Mouse (Mus musculus): ENCODE measurements around the gene Zfp366. TPM values are rescaled to one million over a fixed set of nuclear protein-coding genes. Genes with fewer than 3 reads are reported as not detected.
"Not testable (repeated sequence)": the region's sequence is repeated elsewhere in the genome, so short reads cannot be mapped to it uniquely, and the experiment has no call there.

Gene Zfp366
- polyA plus RNA-seq, 1 experiment from 2014 or later = 0.11 TPM

DNA sequence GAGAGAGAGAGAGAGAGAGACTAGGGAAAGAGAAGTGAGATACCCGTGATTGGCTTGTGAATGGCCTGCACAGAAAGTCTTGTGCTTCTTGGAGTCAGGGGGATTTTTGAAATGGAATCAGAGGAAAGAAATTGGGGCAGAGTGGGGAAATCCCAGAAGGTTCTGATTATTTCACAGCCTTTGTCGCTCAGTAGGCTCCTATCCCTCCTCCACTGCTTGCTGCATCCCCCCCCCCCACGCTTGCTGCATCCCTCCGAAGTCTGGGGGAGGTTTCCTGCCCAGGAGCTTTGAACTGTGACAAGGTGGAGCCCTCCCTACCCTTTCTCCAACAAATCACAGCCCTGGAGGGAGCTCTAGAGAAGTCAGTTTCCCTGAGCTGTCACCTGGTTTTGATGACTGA lies 10.8 kb upstream of the Zfp366 start:
- ATAC-seq (replicated peaks; ENCODE audit: insufficient number of reproducible peaks, low FRiP score, low TSS enrichment) = no peak

DNA sequence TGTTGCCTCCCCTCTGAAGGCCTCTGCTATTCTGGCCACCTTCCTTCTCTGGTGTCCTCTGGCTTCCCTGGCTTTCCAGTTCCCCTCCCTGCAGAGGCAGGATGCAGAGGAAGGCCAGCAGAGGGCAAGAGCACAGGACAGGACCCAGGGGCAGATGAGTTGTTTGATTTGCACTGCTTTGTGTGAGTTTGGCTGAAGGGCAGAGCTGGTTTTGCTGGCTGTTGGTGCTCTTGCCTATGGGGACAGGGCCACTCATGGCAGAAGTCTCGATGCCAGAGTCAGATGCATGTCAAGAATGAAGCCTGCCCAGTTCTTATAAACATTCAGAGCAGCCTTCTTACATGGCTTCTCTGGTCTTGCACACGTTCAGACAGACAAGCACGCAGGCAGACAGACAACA lies 1.8 kb upstream of the Zfp366 start:
- not testable (repeated sequence) for ATAC-seq (replicated peaks; ENCODE audit: insufficient number of reproducible peaks, low FRiP score, low TSS enrichment); H3K27ac ChIP-seq (ENCODE audit: low read depth, low read length); H3K4me2 ChIP-seq; H3K9me3 ChIP-seq (replicated peaks; ENCODE audit: control insufficient read depth, low read length); H3K27me3 ChIP-seq (ENCODE audit: control insufficient read depth, insufficient read depth, low read length); H3K4me3 ChIP-seq (ENCODE audit: low read depth, low read length); H3K36me3 ChIP-seq (ENCODE audit: control insufficient read depth, insufficient read depth, low read length); H3K9ac ChIP-seq (ENCODE audit: low read depth, low read length)
- peaks cover 21% of the 10 kb centered on the region; the same call in 1 of the 2 replicates for H3K4me1 ChIP-seq (ENCODE audit: control insufficient read depth, insufficient read depth, low read length)
- 75% methylated on average over 3 of the region's 3 CpGs for WGBS (ENCODE audit: insufficient replicate concordance)

More for the DNA sequence above, 10.8 kb upstream of the Zfp366 start:
- Histone ChIP-seq H3K4me2 (no peak overlapping the region), H3K9me3 (replicated peaks; ENCODE audit: control insufficient read depth, low read length) (no peaks in the 10 kb centered on the region), H3K9ac (ENCODE audit: low read depth, low read length) (no peak overlapping the region), H3K4me1 (ENCODE audit: control insufficient read depth, insufficient read depth, low read length) (peaks cover 4% of the 10 kb centered on the region; the same call in 1 of the 2 replicates), H3K27me3 (ENCODE audit: control insufficient read depth, insufficient read depth, low read length) (no peaks in the 10 kb centered on the region), H3K36me3 (ENCODE audit: control insufficient read depth, insufficient read depth, low read length) (no peaks in the 10 kb centered on the region), H3K4me3 (ENCODE audit: low read depth, low read length) (no peak overlapping the region), H3K27ac (ENCODE audit: low read depth, low read length) (no peak overlapping the region)
- WGBS (ENCODE audit: insufficient replicate concordance) = 32% methylated on average over 4 of the region's 4 CpGs

DNA sequence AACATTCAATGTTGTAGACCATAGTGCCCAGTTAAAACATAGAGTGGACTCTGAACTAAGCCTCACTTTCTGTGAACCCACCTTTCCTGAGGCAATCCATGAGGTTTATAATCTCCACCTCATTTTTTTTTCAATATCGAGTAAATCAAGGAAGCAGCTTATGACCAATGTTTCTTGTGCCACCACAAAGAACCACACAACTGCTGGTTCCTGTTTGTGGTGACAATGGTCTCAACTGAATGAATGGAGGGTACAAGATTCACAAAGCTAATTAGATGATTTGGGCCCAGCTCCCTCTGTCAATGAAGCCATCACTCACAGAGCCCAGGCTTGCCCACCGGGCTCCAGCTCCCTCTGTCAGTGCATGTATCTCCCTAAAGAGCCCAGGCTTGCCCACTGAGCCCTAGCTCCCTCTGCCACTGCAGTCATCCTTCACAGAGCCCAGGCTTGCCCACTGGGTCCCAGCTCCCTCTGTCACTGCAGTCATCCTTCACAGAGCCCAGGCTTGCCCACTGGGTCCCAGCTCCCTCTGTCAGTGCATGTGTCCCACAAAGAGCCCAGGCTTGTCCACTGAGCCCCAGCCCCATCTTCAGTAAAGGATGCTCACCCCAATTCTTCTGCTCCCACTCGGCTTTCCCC lies 1.2 kb upstream of the Zfp366 start:
- Histone ChIP-seq H3K36me3 (ENCODE audit: control insufficient read depth, insufficient read depth, low read length) (no peaks in the 10 kb centered on the region), H3K4me1 (ENCODE audit: control insufficient read depth, insufficient read depth, low read length) (peaks cover 21% of the 10 kb centered on the region; the same call in 1 of the 2 replicates), H3K9ac (ENCODE audit: low read depth, low read length) (no peak overlapping the region), H3K4me2 (no peak overlapping the region), H3K27ac (ENCODE audit: low read depth, low read length) (no peak overlapping the region), H3K9me3 (replicated peaks; ENCODE audit: control insufficient read depth, low read length) (no peaks in the 10 kb centered on the region), H3K27me3 (ENCODE audit: control insufficient read depth, insufficient read depth, low read length) (no peaks in the 10 kb centered on the region), H3K4me3 (ENCODE audit: low read depth, low read length) (no peak overlapping the region)
- WGBS (ENCODE audit: insufficient replicate concordance) = 82% methylated on average over 3 of the region's 3 CpGs
- no peak for ATAC-seq (replicated peaks; ENCODE audit: insufficient number of reproducible peaks, low FRiP score, low TSS enrichment)

DNA sequence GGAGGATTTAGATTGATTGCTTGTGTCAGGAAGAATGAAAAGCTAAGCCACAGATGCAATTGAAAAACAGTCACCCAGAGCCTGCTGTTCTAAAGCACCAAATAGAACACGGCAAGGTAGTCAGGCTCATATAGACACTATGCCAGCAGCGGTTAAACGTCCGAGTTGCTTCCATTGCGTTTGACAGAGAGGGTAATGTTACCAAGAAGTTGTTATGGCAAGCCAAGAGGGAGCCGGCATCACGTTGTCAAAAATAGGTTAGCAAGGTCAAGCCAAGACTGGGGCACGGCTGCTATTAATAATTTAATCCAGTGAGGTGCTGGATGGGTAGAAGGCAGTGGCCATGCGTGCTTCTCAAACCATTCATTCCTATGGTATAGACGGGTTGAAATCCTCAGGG lies 950 bp downstream of the Zfp366 start:
- no peak for ATAC-seq (replicated peaks; ENCODE audit: insufficient number of reproducible peaks, low FRiP score, low TSS enrichment)
- WGBS (ENCODE audit: insufficient replicate concordance) = 75% methylated on average over 10 of the region's 10 CpGs
- H3K9ac ChIP-seq (ENCODE audit: low read depth, low read length) = no peak overlapping the region
- H3K27ac ChIP-seq (ENCODE audit: low read depth, low read length) = no peak overlapping the region
- H3K4me1 ChIP-seq (ENCODE audit: control insufficient read depth, insufficient read depth, low read length) = peaks cover 11% of the 10 kb centered on the region; the same call in 1 of the 2 replicates
- no peak overlapping the region for H3K4me2 ChIP-seq
- H3K27me3 ChIP-seq (ENCODE audit: control insufficient read depth, insufficient read depth, low read length) = no peaks in the 10 kb centered on the region
- H3K4me3 ChIP-seq (ENCODE audit: low read depth, low read length) = no peak overlapping the region
- no peaks in the 10 kb centered on the region for H3K9me3 ChIP-seq (replicated peaks; ENCODE audit: control insufficient read depth, low read length)
- H3K36me3 ChIP-seq (ENCODE audit: control insufficient read depth, insufficient read depth, low read length) = no peaks in the 10 kb centered on the region

DNA sequence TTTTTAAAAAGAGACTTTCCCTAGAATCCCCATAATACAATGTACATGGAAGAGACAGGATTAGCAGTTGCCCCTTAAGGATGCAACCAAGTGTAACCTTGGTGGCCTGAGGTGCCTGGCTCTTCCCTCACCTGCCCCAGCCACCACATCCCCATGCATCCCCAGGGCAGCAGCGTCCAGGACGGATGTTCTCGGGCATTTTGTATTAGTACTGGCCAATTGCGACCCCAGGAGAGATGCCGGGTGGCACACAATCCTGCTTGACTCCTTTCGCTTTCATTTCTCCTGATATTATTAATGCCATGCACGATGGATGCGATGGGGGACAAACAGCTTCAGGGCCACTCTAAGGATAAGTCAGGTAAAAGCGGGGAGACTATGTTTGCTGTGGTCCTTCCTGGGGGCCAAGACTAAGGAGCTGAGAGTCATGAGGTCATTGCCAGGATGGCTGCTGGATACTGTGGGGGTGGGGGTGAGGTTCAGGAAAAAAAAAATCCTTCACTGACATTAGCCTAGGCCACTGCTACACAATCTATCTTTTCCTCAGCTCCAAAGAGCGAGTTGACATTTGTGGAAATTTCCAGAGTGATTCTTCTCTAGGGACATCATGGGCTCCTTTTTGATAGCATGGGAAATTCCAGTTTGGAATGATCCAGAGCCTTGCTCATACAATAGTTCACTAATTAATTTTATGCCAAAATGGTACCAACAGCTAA lies 1.7 kb downstream of the Zfp366 start:
- Histone ChIP-seq H3K4me3 (ENCODE audit: low read depth, low read length) (no peak overlapping the region), H3K9ac (ENCODE audit: low read depth, low read length) (no peak overlapping the region), H3K4me2 (no peak overlapping the region), H3K9me3 (replicated peaks; ENCODE audit: control insufficient read depth, low read length) (no peaks in the 10 kb centered on the region), H3K27ac (ENCODE audit: low read depth, low read length) (no peak overlapping the region), H3K27me3 (ENCODE audit: control insufficient read depth, insufficient read depth, low read length) (no peaks in the 10 kb centered on the region), H3K36me3 (ENCODE audit: control insufficient read depth, insufficient read depth, low read length) (no peaks in the 10 kb centered on the region), H3K4me1 (ENCODE audit: control insufficient read depth, insufficient read depth, low read length) (peaks cover 11% of the 10 kb centered on the region; the same call in 1 of the 2 replicates)
- 90% methylated on average over 10 of the region's 10 CpGs for WGBS (ENCODE audit: insufficient replicate concordance)
- ATAC-seq (replicated peaks; ENCODE audit: insufficient number of reproducible peaks, low FRiP score, low TSS enrichment) = no peak

DNA sequence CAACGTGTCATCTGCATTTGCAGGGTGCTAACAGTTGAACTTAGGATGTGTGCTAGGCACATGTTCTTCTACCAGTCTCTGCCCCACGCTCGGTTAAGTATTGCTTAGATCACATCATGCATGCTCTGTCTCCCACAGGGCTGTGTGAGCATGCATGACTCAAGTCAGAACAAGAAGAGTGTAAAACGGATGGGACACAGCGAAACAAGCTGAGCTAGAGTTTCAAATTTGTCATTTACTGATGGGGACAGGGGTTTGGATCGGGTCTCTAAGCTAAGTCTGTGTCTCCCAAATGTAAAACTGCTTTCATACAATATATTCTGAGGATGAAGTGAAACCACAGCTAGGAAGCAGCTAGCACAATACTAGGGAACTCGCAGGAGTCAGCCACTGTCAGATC lies 2.2 kb downstream of the Zfp366 start:
- 85% methylated on average over 7 of the region's 7 CpGs for WGBS (ENCODE audit: insufficient replicate concordance)
- no peaks in the 10 kb centered on the region for H3K36me3 ChIP-seq (ENCODE audit: control insufficient read depth, insufficient read depth, low read length)
- no peak overlapping the region for H3K4me3 ChIP-seq (ENCODE audit: low read depth, low read length)

DNA sequence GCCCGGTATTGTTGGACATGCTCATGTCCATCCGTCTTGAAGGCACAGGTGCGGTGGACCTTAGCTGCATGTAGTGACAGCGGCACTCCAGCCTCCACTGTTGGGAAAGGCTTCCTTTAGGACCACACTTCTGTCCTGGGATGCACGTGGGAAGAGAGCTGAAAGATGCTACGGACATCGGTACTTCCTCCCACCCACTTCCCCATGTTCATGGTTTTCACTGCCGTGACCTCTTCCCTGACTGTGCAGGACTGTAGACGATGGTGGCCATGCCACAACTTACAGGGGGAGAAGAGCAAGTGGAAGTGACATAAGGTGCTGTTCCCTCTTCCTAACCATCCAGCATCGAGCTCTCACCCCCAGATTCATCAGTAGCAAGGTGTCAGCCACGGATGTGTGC lies 2.8 kb downstream of the Zfp366 start:
- Histone ChIP-seq H3K4me1 (ENCODE audit: control insufficient read depth, insufficient read depth, low read length) (peaks cover 11% of the 10 kb centered on the region; the same call in 1 of the 2 replicates), H3K4me3 (ENCODE audit: low read depth, low read length) (no peak overlapping the region), H3K27ac (ENCODE audit: low read depth, low read length) (no peak overlapping the region), H3K27me3 (ENCODE audit: control insufficient read depth, insufficient read depth, low read length) (no peaks in the 10 kb centered on the region), H3K4me2 (no peak overlapping the region), H3K9ac (ENCODE audit: low read depth, low read length) (no peak overlapping the region), H3K36me3 (ENCODE audit: control insufficient read depth, insufficient read depth, low read length) (no peaks in the 10 kb centered on the region), H3K9me3 (replicated peaks; ENCODE audit: control insufficient read depth, low read length) (no peaks in the 10 kb centered on the region)
- no peak for ATAC-seq (replicated peaks; ENCODE audit: insufficient number of reproducible peaks, low FRiP score, low TSS enrichment)
- 88% methylated on average over 11 of the region's 11 CpGs for WGBS (ENCODE audit: insufficient replicate concordance)

More for the DNA sequence above, 2.2 kb downstream of the Zfp366 start:
- Histone ChIP-seq H3K9me3 (replicated peaks; ENCODE audit: control insufficient read depth, low read length) (no peaks in the 10 kb centered on the region), H3K4me2 (no peak overlapping the region), H3K9ac (ENCODE audit: low read depth, low read length) (no peak overlapping the region), H3K4me1 (ENCODE audit: control insufficient read depth, insufficient read depth, low read length) (peaks cover 11% of the 10 kb centered on the region; the same call in 1 of the 2 replicates), H3K27ac (ENCODE audit: low read depth, low read length) (no peak overlapping the region), H3K27me3 (ENCODE audit: control insufficient read depth, insufficient read depth, low read length) (no peaks in the 10 kb centered on the region)
- no peak for ATAC-seq (replicated peaks; ENCODE audit: insufficient number of reproducible peaks, low FRiP score, low TSS enrichment)

DNA sequence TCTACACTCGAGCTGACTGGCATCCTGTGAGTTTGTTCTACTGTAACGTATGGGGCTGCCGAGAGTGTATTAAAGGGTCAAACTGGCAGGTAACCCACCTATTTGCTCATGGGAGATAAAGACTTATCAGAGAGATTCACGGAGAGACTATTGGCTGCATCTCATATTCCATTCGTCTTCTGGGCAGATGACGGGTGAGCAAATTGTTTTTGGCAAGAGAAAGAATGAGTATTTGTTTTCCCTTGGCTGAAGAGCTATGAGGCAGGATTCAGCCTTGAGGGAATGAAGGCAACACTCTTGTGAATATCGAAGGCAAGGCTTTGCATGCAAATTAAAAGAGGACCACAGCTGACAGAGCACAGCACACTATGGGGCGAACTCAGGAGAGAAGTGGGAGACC lies 4.0 kb downstream of the Zfp366 start:
- no peak overlapping the region for H3K4me3 ChIP-seq (ENCODE audit: low read depth, low read length)
- H3K27ac ChIP-seq (ENCODE audit: low read depth, low read length) = no peak overlapping the region
- H3K9me3 ChIP-seq (replicated peaks; ENCODE audit: control insufficient read depth, low read length) = no peaks in the 10 kb centered on the region
- no peak for ATAC-seq (replicated peaks; ENCODE audit: insufficient number of reproducible peaks, low FRiP score, low TSS enrichment)
- WGBS (ENCODE audit: insufficient replicate concordance) = 71% methylated on average over 8 of the region's 8 CpGs
- no peaks in the 10 kb centered on the region for H3K27me3 ChIP-seq (ENCODE audit: control insufficient read depth, insufficient read depth, low read length)
- no peak overlapping the region for H3K4me2 ChIP-seq
- H3K9ac ChIP-seq (ENCODE audit: low read depth, low read length) = no peak overlapping the region
- H3K36me3 ChIP-seq (ENCODE audit: control insufficient read depth, insufficient read depth, low read length) = no peaks in the 10 kb centered on the region
- peaks cover 11% of the 10 kb centered on the region; the same call in 1 of the 2 replicates for H3K4me1 ChIP-seq (ENCODE audit: control insufficient read depth, insufficient read depth, low read length)
